Mouse (Mus musculus) brain, embryonic 18.5 days (tissue): ENCODE data around the gene Abcb8.

Experiments used
- DNase-seq: peaks from one replicate; pipeline ENCODE4 v3.0.0-alpha.2; 2012; ENCODE audit warnings: low read depth, low spot score

The Abcb8 gene

GRCm38 (mm10) chr5:24453985-24454303 lies 60.5 kb downstream of the Abcb8 start:
- no peak for DNase-seq

DNA sequence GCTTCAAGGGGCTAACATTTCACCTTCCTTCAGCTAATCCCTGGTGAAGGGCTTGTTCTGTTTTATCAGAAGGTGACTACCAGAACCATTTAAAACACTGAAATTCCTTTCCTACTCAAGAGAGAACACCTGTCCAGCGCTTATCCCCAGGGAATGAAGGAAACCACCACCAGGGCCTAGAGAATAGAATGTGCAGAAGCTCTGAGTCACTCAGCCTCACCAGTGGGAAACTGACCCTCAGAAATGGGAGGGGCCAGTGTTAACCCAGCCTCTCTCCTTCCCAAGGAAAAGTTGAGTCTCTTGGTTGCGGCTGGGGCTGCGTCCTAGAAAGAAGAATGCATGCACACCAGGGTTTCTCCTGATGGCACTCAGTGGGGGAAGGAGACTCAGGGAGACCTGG lies 61.6 kb downstream of the Abcb8 start:
- DNase-seq: no peak

GRCm38 (mm10) chr5:24455613-24456012 lies 62.1 kb downstream of the Abcb8 start:
- DNase-seq: no peak
